Mouse (Mus musculus): ENCODE measurements around the gene Lrrc41. TPM values are rescaled to one million over a fixed set of nuclear protein-coding genes. Genes with fewer than 3 reads are reported as not detected.

Gene Lrrc41
- total and polyA plus RNA-seq, 3 experiments = 64.4 to 73.3 TPM; not detected in 1

DNA sequence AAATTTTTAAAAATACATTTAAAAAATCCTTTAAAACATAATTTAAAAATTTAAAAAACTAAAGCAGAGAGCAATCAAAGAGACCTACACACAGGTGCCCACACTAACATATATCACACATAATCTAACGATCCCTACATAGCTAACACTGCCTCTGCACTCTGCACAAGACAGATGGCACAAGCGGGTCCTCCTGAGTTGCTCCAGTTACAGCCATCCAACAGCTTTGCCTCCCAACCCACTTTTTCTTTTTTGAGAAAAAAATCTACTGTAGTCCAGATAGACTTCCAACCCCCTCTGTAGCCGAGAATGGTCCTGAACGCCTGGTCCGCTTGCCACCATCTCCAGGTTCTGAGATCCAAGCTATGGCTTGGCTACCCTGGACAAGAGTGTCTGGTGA is 30.2 kb downstream of the Lrrc41 start:
- H3K4me1 ChIP-seq (ENCODE audit: control insufficient read depth in 1 of 2, insufficient read depth in 2 of 2, low read length in 2 of 2) = peaks cover 0 to 11% of the 10 kb centered on the region in 2 experiments; a peak in 3 of 4 replicates
- H3K4me3 ChIP-seq (ENCODE audit: control insufficient read depth in 1 of 2, insufficient read depth in 1 of 2, low read depth in 2 of 2, low read length in 2 of 2) = no peak overlapping the region
- no peak overlapping the region for H3K9ac ChIP-seq (ENCODE audit: control insufficient read depth, low read depth, low read length, poor library complexity, severe bottlenecking)
- TF ChIP-seq GATA1 (IDR thresholded peaks at IDR 0.05; ENCODE audit: low read depth, low read length) (no peak), USF2 (IDR thresholded peaks at IDR 0.05; ENCODE audit: borderline replicate concordance in 1 of 2, insufficient read depth in 1 of 2, low read depth in 1 of 2, low read length in 2 of 2) (no peak), NELFE (IDR thresholded peaks at IDR 0.05; ENCODE audit: low read depth, low read length) (no peak), CHD1 (IDR thresholded peaks at IDR 0.05; ENCODE audit: low read depth, low read length) (no peak), SMC3 (IDR thresholded peaks at IDR 0.05; ENCODE audit: low read depth, low read length) (no peak), UBTF (IDR thresholded peaks at IDR 0.05; ENCODE audit: borderline replicate concordance, insufficient read depth, low read depth, low read length) (no peak), TCF12 (IDR thresholded peaks at IDR 0.05; ENCODE audit: low read depth, low read length) (no peak), CTCF (IDR thresholded peaks at IDR 0.05 in 2 of 3, conservative IDR thresholded peaks at IDR 0.05 in 1 of 3; ENCODE audit: control insufficient read depth in 1 of 3, insufficient read depth in 1 of 3, low read depth in 2 of 3, low read length in 3 of 3, poor library complexity in 1 of 3, severe bottlenecking in 1 of 3) (no peak), ZKSCAN1 (IDR thresholded peaks at IDR 0.05; ENCODE audit: low read depth, low read length) (no peak), E2F4 (IDR thresholded peaks at IDR 0.05; ENCODE audit: borderline replicate concordance, low read depth, low read length) (no peak), TBP (IDR thresholded peaks at IDR 0.05; ENCODE audit: low read depth, low read length) (no peak), ZNF384 (IDR thresholded peaks at IDR 0.05; ENCODE audit: low read depth, low read length) (no peak), MEF2A (IDR thresholded peaks at IDR 0.05; ENCODE audit: extremely low read depth, insufficient replicate concordance, low read depth, low read length, poor library complexity, severe bottlenecking) (no peak), JUND (IDR thresholded peaks at IDR 0.05; ENCODE audit: low read depth, low read length) (no peak), ETS1 (IDR thresholded peaks at IDR 0.05; ENCODE audit: low read depth, low read length) (no peak), HCFC1 (IDR thresholded peaks at IDR 0.05; ENCODE audit: low read depth, low read length) (no peak), ZMIZ1 (IDR thresholded peaks at IDR 0.05; ENCODE audit: low read depth, low read length) (no peak), USF1 (IDR thresholded peaks at IDR 0.05; ENCODE audit: low read depth, low read length) (no peak), RAD21 (IDR thresholded peaks at IDR 0.05; ENCODE audit: low read depth, low read length) (no peak), NRF1 (IDR thresholded peaks at IDR 0.05; ENCODE audit: insufficient read depth, low read depth, low read length, poor library complexity, severe bottlenecking) (no peak)
- H3K27ac ChIP-seq (ENCODE audit: control insufficient read depth, low read depth, low read length) = no peak overlapping the region
- H3K9me3 ChIP-seq (replicated peaks; ENCODE audit: insufficient read depth, low read length) = no peaks in the 10 kb centered on the region
- no peak for DNase-seq (ENCODE audit: low read depth, low spot score)
- H3K27me3 ChIP-seq (ENCODE audit: control insufficient read depth in 1 of 2, insufficient read depth in 2 of 2, low read length in 2 of 2) = no peaks in the 10 kb centered on the region
- peaks cover 9 to 10% of the 10 kb centered on the region in 2 experiments for H3K36me3 ChIP-seq (ENCODE audit: control insufficient read depth in 1 of 2, insufficient read depth in 2 of 2, low read length in 2 of 2)
- H3K79me2 ChIP-seq (ENCODE audit: control insufficient read depth, insufficient read depth, low read length, poor library complexity) = no peaks in the 10 kb centered on the region

DNA sequence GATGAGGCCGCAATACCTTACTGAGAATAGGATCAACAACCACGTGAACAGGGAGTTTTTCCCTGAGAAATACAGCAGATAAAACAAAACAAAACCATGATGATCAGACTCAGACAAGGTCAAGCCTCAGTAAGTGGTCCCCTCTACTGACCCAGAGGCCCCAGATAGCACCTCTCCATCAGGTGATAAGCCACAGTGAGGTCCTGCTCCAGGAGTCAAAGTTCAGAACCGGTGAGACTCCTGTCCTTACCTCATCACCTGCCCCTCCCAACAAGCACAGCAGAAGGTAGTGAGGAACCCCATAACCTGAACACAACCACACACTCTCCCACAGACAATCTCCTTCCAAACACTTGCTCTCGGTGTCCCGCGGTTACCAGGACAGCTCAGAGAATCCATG is 35.6 kb downstream of the Lrrc41 start:
- H3K36me3 ChIP-seq (ENCODE audit: control insufficient read depth in 1 of 2, insufficient read depth in 2 of 2, low read length in 2 of 2) = peaks cover 0 to 8% of the 10 kb centered on the region in 2 experiments; a peak in 2 of 4 replicates

More for the DNA sequence above, 35.6 kb downstream of the Lrrc41 start:
- no peak for DNase-seq (ENCODE audit: low read depth, low spot score)
- Histone ChIP-seq H3K27me3 (ENCODE audit: control insufficient read depth in 1 of 2, insufficient read depth in 2 of 2, low read length in 2 of 2) (no peaks in the 10 kb centered on the region), H3K79me2 (ENCODE audit: control insufficient read depth, insufficient read depth, low read length, poor library complexity) (no peaks in the 10 kb centered on the region), H3K9ac (ENCODE audit: control insufficient read depth, low read depth, low read length, poor library complexity, severe bottlenecking) (no peak overlapping the region), H3K4me3 (ENCODE audit: control insufficient read depth in 1 of 2, insufficient read depth in 1 of 2, low read depth in 2 of 2, low read length in 2 of 2) (no peak overlapping the region), H3K9me3 (replicated peaks; ENCODE audit: insufficient read depth, low read length) (no peaks in the 10 kb centered on the region), H3K27ac (ENCODE audit: control insufficient read depth, low read depth, low read length) (no peak overlapping the region), H3K4me1 (ENCODE audit: control insufficient read depth in 1 of 2, insufficient read depth in 2 of 2, low read length in 2 of 2) (no peaks in the 10 kb centered on the region)
- TF ChIP-seq MYC (IDR thresholded peaks at IDR 0.05; ENCODE audit: low read depth, low read length) = no peak
- no peak for TF ChIP-seq KAT2A (conservative IDR thresholded peaks at IDR 0.05; ENCODE audit: low read depth, low read length)
